Mouse (Mus musculus) liver, adult 10 weeks (tissue): ENCODE measurements around the gene Olfr598. TPM values are rescaled to one million over a fixed set of nuclear protein-coding genes. Genes with fewer than 3 reads are reported as not detected.

ENCODE experiments used
- polyA plus RNA-seq: library from polyadenylated mRNA; stranded (reverse); fragments of 350-450 nt; fragmentation: Illumina TruSeq; extraction: RNeasy Lipid Tissue Mini Kit (QIAGEN cat#74804); gene quantifications from one replicate; pipeline ENCODE4 v1.2.3, GENCODE M21; 2014; ENCODE audit warnings: low read depth, low replicate concordance

Gene Olfr598
- polyA plus RNA-seq = not detected

DNA sequence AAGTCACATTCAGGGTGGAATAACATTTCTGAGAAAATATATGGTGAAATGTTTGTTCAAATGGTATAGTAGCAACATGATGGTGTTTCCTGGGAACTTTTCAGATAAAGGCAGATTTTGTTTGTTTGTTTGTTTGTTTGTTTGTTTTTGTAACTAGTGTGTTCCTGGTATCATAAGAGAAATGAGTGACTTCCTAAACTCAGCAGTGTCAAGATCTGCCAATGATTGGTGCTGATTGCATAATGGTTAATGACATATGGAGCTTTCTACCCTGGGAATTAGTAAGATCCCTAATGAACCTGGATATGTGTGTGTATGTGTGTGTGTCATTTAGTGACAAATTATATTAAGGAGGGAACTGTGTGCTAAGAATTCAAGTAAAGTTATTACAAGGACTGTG, at the start of gene Olfr598:
Olfr598 (plus strand) TSS at position 301 of the 400 bp plus-strand sequence.

DNA sequence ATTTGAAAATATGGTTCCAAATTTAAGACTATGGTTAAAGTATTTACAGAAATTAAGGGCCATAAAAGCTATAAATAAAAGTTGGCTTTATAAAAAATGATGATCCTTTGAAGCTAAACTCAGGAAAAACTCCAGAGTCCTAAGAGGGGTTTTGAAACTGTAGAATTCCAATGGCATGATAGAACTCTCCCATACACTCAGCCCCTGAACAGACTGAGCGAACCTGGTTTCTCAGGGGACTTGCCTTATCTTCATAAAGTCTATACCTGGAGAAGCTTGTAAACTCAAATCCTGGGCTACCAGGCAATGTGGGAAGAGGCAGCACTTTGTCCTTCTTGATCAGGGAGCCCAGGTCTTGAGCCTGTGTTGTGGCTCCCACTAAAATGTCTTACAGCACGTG, 18.0 kb upstream of the Olfr598 start, which contains the start of gene Olfr596:
Olfr596 (plus strand) TSS at position 301 of the 400 bp plus-strand sequence.

DNA sequence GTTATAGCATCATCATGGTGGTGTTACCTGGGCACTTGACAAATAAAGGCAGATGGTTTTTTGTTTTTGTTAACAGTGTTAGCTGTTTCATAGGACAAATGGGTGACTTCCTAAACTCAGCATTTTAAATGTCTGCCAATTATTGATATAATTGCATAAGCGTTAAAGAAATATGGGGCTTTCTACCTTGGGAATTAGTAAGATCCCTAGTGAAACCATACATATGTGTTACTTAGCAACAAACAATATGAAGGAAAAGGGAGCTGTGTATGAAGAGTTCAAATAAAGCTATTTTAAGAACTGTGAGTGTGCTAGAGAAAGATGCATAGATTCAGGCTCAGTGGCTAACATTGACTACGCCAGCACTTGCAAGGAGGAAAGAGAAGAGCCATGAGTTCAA, 7.4 kb upstream of the Olfr598 start, which contains the start of gene Olfr597:
Olfr597 (plus strand) TSS at position 301 of the 400 bp plus-strand sequence.

DNA sequence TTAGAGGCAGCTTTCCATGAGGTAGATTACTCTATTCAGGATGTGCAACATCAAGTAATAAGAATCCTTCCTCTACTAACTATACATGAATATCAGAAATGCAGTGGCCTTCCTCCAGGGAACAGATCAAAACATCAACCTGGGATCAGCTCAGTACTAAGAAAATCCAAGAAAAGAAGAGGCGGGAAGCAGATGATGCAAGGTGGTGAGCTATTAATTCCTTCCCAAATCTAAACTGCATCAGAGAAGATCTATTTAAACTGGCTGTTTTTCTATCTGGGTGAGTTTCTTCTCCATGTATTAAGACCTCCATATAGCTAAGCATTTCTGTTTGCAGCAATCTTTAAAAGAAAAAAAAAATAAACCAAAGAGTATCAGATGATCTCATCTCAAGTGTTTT, 12.2 kb downstream of the Olfr598 start, which contains the start of gene Olfr599:
Olfr599 (plus strand) TSS at position 301 of the 400 bp plus-strand sequence.

DNA sequence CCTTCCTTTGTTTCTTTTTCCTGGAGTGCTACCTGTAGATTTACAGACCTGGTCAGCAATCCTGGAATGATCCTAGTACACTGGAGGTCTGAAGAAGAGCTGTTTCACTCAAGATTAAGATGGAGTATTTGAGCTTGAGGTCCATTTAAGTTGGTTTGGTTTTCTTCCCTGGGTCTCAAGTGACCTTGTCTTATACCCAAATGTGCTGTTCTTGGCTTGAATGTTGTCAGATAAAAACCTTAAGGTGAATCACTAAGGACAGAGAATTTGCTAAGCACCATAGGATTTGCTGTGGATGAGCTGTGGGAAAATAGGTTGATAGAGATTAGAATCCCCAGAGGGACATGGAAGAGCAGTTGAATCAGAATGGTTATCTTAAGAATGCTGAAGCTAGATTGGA, 26.2 kb downstream of the Olfr598 start, which contains the start of gene Olfr600:
Olfr600 (minus strand) TSS at position 101 of the 400 bp plus-strand sequence.

DNA sequence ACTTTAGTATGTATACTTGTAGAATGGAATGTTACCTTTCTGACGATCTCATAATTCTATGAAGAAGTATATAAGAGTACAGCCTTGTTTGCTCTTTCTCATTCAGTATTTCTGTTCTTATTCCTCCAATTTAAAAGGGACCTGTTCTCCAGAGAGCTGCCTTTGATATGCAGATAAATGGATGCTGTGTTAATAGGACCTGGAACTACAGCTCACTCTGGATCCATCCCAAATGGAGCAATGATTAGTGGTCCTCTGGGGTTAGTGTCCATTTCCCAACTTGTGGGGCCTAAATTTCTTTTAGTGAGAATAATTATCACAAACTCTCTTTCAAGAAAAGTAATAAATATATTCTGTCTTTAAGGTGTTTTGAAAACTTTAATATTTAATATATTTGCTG, 39.2 kb downstream of the Olfr598 start, which contains the start of gene Olfr601:
Olfr601 (minus strand) TSS at position 101 of the 400 bp plus-strand sequence.

Other genes with a start within 250 kb of the Olfr598 start
- gene Olfr584, start 241.7 kb upstream of the Olfr598 start, polyA plus RNA-seq = not detected
- not detected for gene Olfr585, start 225.8 kb upstream of the Olfr598 start, polyA plus RNA-seq
- not detected for gene Olfr586, start 197.9 kb upstream of the Olfr598 start, polyA plus RNA-seq
- not detected for gene Olfr588-ps1, start 182.7 kb upstream of the Olfr598 start, polyA plus RNA-seq
- not detected for gene Olfr589, start 167.2 kb upstream of the Olfr598 start, polyA plus RNA-seq
- gene Olfr591, start 145.2 kb upstream of the Olfr598 start, polyA plus RNA-seq = not detected
- gene Olfr592, start 138.8 kb upstream of the Olfr598 start, polyA plus RNA-seq = not detected
- gene Olfr593, start 111.7 kb upstream of the Olfr598 start, polyA plus RNA-seq = not detected
- gene Olfr594, start 106.6 kb upstream of the Olfr598 start, polyA plus RNA-seq = not detected
- not detected for gene Usp17ld, start 71.1 kb upstream of the Olfr598 start, polyA plus RNA-seq
- gene Olfr596, start 17.9 kb upstream of the Olfr598 start, polyA plus RNA-seq = not detected
- not detected for gene Olfr597, start 7.3 kb upstream of the Olfr598 start, polyA plus RNA-seq
- not detected for gene Olfr599, start 12.3 kb downstream of the Olfr598 start, polyA plus RNA-seq
- gene Olfr600, start 26.1 kb downstream of the Olfr598 start, polyA plus RNA-seq = not detected
- gene Olfr601, start 39.1 kb downstream of the Olfr598 start, polyA plus RNA-seq = not detected
- not detected for gene Olfr603, start 62.6 kb downstream of the Olfr598 start, polyA plus RNA-seq
- not detected for gene Usp17lc, start 91.5 kb downstream of the Olfr598 start, polyA plus RNA-seq
- gene Olfr605, start 121.9 kb downstream of the Olfr598 start, polyA plus RNA-seq = not detected
- gene Olfr606, start 125.5 kb downstream of the Olfr598 start, polyA plus RNA-seq = not detected
- not detected for gene Olfr607, start 140.6 kb downstream of the Olfr598 start, polyA plus RNA-seq
- gene Olfr608, start 146.3 kb downstream of the Olfr598 start, polyA plus RNA-seq = not detected
- not detected for gene Olfr609, start 174.5 kb downstream of the Olfr598 start, polyA plus RNA-seq
- gene Olfr610, start 188.6 kb downstream of the Olfr598 start, polyA plus RNA-seq = not detected
- not detected for gene Olfr611, start 197.3 kb downstream of the Olfr598 start, polyA plus RNA-seq
- not detected for gene Olfr612, start 219.1 kb downstream of the Olfr598 start, polyA plus RNA-seq
- gene Olfr613, start 224.5 kb downstream of the Olfr598 start, polyA plus RNA-seq = not detected
- not detected for gene Olfr615, start 232.5 kb downstream of the Olfr598 start, polyA plus RNA-seq
- gene Olfr616, start 245.6 kb downstream of the Olfr598 start, polyA plus RNA-seq = not detected
- not detected for gene Olfr617, start 249.5 kb downstream of the Olfr598 start, polyA plus RNA-seq